Mouse (Mus musculus) kidney, adult 18-20 months (tissue): Measurements from ENCODE around the gene Rnf111.
"Not testable (repeated sequence)": the region's sequence is repeated elsewhere in the genome, so short reads cannot be mapped to it uniquely, and the experiment has no call there.

ENCODE experiments used
- DNase-seq: peaks from one replicate; pipeline ENCODE4 v3.0.0; 2021

The Rnf111 gene

DNA sequence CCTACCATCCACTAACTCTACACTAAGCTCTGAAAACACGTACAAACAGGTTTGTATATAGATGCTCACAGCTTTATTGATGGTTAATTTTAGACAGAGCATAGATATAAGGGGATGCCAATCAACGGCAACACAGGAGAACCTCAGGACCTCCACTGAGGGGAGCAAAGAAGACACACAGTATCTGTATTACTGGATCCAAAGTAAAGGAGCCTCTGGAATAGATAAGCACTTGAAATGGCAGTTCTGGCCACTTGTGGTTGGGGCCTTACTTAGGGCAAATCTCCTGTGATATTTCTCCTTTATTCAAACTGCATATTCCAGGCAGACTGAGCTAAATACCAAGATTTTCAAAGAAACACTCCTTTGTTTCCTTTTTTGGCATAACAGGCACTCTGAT, 10.5 kb downstream of the Rnf111 start:
- no peak for DNase-seq

GRCm38 (mm10) chr9:70491176-70491575, 12.3 kb downstream of the Rnf111 start:
- DNase-seq, result no peak

DNA sequence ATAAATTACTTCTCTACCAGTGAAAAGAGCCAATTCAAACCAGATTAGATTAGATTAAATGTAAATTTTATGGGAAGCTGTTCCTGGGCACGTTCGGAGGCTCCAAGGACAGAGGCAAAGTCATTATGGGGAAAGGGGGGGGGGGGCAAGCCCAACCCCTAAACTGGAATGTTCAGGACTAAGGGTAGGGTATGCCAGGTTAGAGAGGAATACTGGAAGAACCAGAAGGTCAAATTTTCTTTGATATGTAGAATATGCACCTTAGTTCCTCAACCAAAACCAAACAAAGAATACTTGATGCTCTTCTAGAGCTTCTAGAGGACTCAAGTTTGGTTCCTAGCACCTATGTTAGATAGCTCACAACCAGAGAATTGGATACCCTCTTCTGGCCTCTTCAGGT, 16.1 kb downstream of the Rnf111 start:
- no peak for DNase-seq

DNA sequence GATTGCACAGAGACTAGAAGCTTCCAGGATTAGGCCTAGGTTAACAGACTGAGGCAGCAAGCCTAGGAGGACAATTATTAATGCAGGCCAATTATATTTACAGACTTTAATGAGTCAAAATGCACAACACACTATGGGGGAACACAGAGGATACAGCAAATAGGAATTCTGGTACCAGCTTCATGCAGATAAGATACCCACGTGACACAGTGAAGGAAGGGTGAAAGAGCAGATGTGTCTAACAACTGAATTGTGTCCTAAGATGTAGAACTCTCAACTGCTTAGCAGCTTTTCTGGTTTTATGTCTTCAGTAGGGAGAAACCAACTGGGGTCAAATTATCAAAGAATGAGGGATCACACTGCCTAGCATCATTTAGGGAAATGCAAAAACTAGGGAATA, 17.7 kb downstream of the Rnf111 start:
- no peak for DNase-seq

- no peak for DNase-seq
Measured at GRCm38 (mm10) chr9:70483495-70483894, 20.0 kb downstream of the Rnf111 start.

DNA sequence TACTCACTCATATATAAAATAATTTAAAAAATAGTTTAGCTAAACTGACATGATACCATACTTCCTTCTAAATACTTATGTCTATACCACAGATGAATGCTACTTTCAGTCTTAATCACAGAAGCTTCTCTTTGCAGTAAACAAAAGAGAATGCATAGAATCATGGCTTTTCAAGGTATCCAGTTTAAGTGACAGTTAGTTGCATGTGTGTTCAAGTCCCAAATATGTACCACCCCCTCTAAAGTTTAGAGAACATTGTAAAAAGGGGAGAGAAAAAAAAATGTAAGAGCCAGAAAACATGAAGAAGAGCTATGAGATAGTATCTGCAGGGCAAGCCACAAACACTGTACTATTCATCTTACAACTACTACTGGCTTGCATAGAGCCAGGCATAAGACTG, 21.7 kb downstream of the Rnf111 start:
- DNase-seq, result no peak

DNA sequence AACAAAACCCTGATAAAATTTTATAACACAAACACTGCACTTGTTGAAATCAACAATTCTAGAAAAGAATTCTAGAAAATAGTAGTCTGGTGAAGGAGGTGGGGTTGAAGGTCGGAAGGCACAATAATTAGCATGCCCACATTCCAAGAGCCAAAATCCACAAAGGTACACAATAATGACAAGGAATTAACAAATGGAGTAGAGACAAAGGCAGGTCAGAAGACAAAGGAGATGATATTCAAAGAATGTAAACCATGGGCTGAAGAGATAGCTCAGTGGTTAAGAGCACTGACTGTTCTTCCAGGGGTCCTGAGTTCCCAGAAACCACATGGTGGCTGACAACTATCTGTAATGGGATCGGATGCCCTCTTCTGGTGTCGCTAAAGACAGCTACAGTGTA, 26.3 kb downstream of the Rnf111 start:
- DNase-seq, result no peak

DNA sequence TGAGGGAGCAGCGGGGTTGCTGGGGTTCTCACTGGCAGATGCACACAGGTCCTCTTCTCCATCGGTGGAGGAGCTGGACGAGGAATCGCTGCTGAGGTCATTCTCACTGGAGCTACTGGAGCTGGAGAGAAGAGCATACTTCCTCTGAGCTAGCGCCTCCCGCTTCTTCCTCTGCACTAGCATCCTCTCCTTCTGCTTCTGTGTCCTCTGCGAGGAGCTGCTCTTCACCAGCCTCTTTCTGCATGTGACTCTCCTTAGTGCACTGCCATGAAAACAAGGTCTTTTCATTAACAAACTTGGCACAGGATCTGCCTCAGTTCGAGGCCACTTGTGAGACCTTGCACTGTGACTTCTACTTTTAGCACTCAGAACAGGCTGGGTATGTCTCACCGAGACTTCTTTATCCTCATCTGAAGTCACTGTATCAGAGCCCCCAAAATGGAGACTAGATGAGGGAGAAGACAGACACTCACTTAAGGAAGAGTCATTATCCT, 27.7 kb downstream of the Rnf111 start:
- no peak for DNase-seq

DNA sequence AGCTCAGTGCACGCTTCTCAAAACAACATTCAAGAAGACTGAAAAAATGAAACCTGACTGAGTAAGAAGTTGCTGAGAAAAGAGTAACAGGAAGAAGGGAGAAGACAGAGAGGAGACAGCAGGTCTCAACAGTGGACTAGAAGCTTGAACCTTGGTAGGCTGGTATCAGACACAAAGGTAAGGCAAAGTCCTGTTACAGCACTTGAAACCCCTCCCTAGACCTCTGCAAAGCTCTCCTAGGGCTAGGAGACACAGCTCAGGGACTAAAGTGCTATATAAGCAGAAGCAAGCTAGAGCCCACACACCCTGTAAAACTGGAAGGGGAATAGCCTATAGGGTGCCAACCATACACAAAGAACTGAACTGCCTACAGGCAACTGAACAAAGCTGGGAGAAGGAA, 30.1 kb downstream of the Rnf111 start:
- no peak for DNase-seq

DNA sequence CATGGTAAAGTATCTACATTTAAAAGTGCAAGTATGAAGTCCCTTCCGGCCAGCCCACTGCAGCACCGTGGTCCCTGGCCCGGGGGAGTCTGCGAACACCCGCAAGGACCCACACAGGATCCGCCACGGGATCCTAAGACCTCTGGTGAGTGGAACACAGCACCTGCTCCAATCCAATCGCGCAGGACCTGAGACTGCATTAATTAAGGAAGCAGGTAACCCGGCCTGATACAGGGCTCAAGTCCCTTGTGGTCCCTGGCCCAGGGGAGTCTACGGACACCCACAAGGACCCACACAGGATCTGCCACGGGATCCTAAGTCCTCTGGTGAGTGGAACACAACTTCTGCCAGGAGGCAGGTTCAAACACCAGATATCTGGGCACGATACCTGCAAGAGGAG, 40.4 kb downstream of the Rnf111 start:
- not testable (repeated sequence) for DNase-seq

GRCm38 (mm10) chr9:70452371-70452770, 51.2 kb downstream of the Rnf111 start:
- no peak for DNase-seq

- DNase-seq, result no peak
Measured at GRCm38 (mm10) chr9:70449072-70449471, 54.5 kb downstream of the Rnf111 start.

DNA sequence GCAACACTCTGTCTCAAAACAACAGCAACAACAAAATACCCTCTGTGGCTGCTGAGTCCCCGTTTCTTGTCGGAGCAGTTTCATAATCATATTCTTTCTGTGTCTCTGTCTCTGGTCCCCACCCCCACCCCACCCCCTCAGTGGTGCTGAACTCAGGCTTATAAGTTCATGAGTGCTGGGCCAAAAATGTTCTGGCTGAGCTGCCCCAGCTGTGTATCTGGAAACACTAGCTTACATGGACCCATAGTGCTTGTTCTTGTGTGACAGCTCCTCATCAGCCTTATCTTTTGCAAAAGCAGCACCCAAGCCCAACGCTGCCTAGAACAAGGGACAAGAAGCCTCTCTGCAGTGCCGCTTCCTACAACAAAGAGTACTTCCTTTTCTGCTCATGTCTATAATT, 63.6 kb downstream of the Rnf111 start:
- no peak for DNase-seq

DNA sequence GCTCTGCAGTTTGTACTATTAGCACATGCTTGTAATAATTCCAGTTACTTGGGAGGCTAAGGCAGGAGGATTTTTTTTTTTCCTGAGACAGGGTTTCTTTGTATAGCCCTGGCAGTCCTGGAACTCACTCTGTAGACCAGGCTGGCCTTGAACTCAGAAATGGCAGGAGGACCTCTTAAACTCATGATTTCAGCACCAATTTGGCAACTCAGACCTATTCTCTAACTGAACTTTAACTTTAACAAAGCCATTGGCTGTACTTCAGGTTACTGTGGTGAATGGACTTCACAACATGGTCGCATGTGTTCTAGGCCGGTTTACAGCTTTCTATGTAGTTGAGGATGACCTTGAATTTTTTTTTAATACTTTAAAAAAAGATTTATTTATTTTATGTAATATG, 80.9 kb downstream of the Rnf111 start:
- no peak for DNase-seq

DNA sequence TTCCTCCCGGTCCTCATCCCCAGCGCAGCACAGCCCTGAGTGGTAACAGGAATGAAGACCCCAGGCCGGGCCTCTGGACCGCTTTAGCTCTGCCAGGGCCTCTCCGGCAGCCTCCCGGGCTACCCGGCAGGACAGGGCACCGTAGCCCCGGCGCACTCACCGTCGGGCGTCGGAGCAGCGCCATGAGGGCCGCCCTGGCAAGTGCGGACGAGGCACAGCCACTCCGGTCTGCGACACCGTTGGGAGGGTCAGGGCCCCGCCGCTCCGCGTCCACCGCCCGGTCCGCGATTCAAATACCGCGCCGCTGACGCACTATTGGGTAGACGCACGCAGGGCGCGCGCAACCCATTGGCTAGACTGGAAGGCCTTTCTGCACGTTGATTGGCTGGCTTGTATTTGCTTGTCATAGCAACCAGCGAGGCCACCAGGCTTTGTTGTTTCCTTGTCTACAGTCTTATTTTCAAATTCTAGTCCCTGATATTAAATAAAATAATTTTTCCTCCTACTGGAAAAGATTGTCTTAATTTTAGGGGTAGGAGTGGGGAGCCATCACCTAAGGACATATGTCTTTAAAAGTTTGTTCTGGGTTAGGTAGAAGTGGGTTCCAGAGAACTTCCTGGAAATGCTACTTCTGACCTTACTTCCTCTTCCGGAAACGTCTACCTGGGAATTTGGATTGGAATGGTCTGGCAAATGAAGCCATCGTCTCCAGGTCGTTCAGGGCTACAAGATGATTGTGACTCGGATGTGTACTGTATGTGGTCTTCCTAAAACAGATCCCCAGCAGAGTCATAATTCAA, 82.1 kb downstream of the Rnf111 start, which contains the start of gene Ccnb2:
Gene Ccnb2, minus strand, starts transcription at position 291 of the 800 bp plus-strand sequence.
- peak; percentile 80 for DNase-seq

- no peak for DNase-seq
Measured at GRCm38 (mm10) chr9:70416412-70416811, 87.1 kb downstream of the Rnf111 start.

DNA sequence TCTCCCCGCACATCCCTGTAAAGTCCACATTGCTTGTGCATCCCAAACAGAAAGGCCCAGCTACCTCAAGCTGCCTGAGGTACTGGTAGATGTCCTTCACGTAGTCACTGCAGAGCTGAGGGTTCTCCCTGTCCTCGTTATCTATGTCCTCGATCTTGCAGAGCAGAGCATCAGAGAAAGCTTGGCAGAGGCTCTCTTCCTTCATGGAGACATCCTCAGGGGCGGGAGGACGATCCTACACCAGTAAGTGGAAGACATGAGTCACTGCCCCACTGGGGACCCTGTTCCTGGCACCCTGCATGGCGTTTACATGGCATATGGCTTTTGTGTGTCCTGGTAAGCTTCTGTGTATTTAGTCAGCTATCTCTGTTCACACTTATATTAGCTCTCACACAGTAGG, 90.5 kb downstream of the Rnf111 start:
- DNase-seq, result no peak

DNA sequence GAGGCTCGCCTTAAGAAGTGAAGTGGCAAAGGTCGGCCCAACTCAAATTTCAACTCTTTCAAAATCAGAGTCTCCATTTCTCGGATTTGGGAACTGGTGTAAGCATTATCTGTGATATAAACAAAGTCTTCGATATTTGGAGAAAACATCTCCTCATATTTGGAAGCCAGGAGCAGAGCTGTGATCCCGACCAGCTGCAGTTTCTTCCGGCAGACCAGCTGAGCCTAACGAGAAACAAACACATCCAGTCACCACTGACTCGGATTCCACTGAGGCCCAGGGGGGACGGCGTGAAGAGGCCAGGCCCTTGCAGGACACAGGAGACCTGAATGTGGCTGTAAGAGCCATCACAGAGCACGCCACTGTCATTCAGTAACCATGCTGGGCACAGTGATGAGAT, 92.9 kb downstream of the Rnf111 start:
- no peak for DNase-seq

DNA sequence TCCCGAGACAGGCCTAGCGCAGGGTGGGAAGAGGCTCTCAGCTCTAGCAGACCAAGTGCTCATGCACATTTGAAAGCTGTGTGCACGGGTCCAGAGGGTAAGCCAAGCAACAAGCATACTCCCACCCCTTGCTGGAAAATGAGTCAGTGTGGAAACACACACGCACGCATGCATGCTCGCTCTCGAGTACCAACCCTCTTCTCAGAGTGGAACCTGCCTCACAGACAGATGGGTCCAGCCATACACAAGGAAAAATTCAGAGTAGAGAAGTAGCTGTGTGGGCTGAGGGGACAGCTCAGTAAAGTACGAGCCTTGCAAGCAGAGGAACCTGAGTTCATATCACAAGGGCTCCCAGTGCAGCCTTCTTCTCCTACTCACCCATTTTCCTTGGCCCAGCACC, 93.8 kb downstream of the Rnf111 start:
- DNase-seq, result no peak

DNA sequence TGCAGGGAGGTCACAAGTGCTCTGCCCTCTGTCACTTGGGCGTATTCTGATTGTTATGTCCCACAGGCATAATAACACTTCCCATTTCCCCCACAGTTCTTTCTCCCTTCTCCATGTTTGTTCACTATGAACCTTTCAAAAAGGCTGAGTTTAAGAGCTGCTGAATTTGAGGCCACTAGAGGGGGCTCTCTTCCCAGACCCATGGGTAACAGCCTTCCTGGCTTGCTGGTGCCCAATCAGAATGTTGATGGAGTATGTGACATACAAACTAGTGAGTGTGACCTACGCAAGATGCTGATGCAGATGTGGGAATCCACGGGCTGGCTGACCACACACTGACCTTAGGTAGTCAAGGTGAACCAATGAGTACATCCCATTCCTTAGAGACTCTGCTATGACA, 94.7 kb downstream of the Rnf111 start:
- peak; percentile 31 for DNase-seq

DNA sequence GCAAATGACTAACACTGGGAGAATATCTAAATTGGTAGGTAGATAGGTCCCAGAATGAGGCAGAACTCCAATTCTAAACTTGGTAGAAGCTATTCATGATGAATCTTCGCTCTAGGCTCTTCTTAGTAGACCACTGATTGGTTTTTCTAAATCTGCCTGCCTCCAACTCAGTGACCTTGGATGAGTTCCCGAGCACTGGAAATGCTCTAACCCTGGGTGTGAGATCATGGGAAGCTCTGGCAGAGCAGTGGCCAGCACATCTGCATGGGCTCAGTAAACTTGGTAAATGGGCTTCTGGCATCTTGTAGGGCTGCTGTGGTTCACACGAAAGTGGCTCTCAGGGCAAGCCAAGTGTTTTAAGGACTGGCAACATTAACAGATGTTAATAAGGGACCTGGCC, 96.9 kb downstream of the Rnf111 start:
- no peak for DNase-seq

GRCm38 (mm10) chr9:70401937-70402539, 101.5 kb downstream of the Rnf111 start:
- no peak for DNase-seq

GRCm38 (mm10) chr9:70396083-70396482, 107.4 kb downstream of the Rnf111 start:
- no peak for DNase-seq

DNA sequence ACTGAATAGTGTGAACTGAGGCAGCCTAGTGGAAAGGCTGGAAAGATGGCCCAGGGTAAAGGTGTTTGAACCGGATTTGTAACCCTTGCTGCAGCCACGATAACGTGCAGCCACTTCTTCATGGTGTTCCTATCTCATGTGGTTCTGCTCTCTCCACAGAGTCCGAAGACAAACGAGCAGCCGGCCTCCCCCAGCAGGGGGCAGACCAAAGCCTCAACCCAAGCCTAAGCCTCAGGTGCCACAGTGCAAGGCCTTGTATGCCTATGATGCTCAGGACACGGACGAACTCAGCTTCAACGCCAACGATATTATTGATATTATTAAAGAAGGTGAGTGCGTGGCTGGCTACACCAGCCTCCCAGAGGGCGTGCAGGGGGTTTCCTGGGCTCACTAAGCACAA, 107.9 kb downstream of the Rnf111 start:
- DNase-seq, result peak; percentile 36

DNA sequence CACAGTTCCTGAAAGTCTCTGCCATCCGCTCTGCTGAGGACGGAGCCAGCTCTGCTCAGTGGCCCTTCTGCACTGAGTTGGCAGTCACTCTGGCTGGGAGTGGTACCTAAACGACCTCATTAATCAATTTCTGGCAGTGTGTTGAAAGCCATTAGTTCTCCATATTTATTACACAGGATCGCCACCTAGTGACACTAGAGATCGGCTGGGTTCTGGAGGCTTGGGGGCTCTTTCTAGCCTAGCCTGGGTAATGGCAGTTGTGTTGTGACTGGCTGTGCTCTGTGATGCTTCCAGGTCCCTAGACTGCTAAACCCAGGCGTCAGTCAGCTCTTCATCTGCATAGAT, 111.0 kb downstream of the Rnf111 start:
- peak; percentile 17 for DNase-seq
